Mouse (Mus musculus) heart, embryonic 14.5 days (tissue): Measurements from ENCODE around the gene Rapgef3. TPM values are rescaled to one million over a fixed set of nuclear protein-coding genes. Genes with fewer than 3 reads are reported as not detected.

Experiments
- ATAC-seq: fragments of 200-750 bp; cut with Nextera tagmentation; 2 replicates; pipeline ENCODE4 v1.8.0; 2017; ENCODE audit warnings: low read depth, moderate TSS enrichment; ENCODE audit not compliant: insufficient number of reproducible peaks, insufficient read depth, low FRiP score
- H3K27ac ChIP-seq, 2 experiments: fragments of 200-500 bp in 1 of 2; fragments of 300-500 bp in 1 of 2; sonication (generic) in 1 of 2; replicated peaks in 1 of 2; 2 replicates each; pipeline ENCODE4 v1.5.1; 2012 to 2014; ENCODE audit warnings: low read depth in 2 of 2, low read length in 2 of 2, control low read depth in 1 of 2, mild to moderate bottlenecking in 1 of 2, mixed read lengths in 1 of 2; ENCODE audit not compliant: control insufficient read depth in 1 of 2, insufficient read depth in 1 of 2
- H3K27me3 ChIP-seq: fragments of 300-500 bp; sonication (generic); 2 replicates; pipeline ENCODE4 v1.6.1; 2014; ENCODE audit warnings: mild to moderate bottlenecking, low read length, control low read depth; ENCODE audit not compliant: control insufficient read depth, insufficient read depth
- H3K36me3 ChIP-seq: fragments of 300-500 bp; sonication (generic); 2 replicates; pipeline ENCODE4 v1.6.1; 2014; ENCODE audit warnings: mild to moderate bottlenecking, control low read depth, low read length, mixed read lengths; ENCODE audit not compliant: control insufficient read depth, insufficient read depth
- H3K4me1 ChIP-seq, 2 experiments: fragments of 200-500 bp in 1 of 2; fragments of 300-500 bp in 1 of 2; sonication (generic) in 1 of 2; 2 replicates each; pipeline ENCODE4 v1.6.1; 2012 to 2014; ENCODE audit warnings: low read length in 2 of 2, control low read depth in 1 of 2, mixed read lengths in 1 of 2; ENCODE audit not compliant: control insufficient read depth in 2 of 2, insufficient read depth in 2 of 2
- H3K4me2 ChIP-seq: fragments of 300-500 bp; sonication (generic); 2 replicates; pipeline ENCODE4 v1.6.1; 2014; ENCODE audit warnings: mild to moderate bottlenecking, low read length
- H3K4me3 ChIP-seq, 2 experiments: fragments of 200-500 bp in 1 of 2; fragments of 300-500 bp in 1 of 2; sonication (generic) in 1 of 2; 2 replicates each; pipeline ENCODE4 v1.5.1; 2012 to 2014; ENCODE audit warnings: low read length in 2 of 2, mild to moderate bottlenecking in 2 of 2, control low read depth in 1 of 2, low read depth in 1 of 2, moderate library complexity in 1 of 2; ENCODE audit not compliant: control insufficient read depth in 1 of 2, insufficient read depth in 1 of 2
- H3K9ac ChIP-seq: fragments of 300-500 bp; sonication (generic); 2 replicates; pipeline ENCODE4 v1.6.1; 2014; ENCODE audit warnings: mild to moderate bottlenecking, low read length
- H3K9me3 ChIP-seq: fragments of 300-500 bp; sonication (generic); 2 replicates; pipeline ENCODE4 v1.6.1; 2016; ENCODE audit warnings: low read length, control low read depth; ENCODE audit not compliant: control insufficient read depth
- WGBS: fragments of 180-500 bp; shearing (Covaris S2); extraction: QIAGEN DNeasy Blood & Tissue Kit; methylation state at CpG from one replicate; pipeline ENCODE4 v1.1.7; 2014; 5-methylcytosine and 5-hydroxymethylcytosine counted together
- polyA plus RNA-seq: library from polyadenylated mRNA; unstranded; fragments of >200 nt; fragmentation: Nextera tagmentation; extraction: Ambion mirVana; gene quantifications from 2 replicates; pipeline ENCODE4 v1.2.1, GENCODE M21; 2014

The Rapgef3 gene
- polyA plus RNA-seq, 1 experiment from 2014 or later, result 19.2 TPM

DNA sequence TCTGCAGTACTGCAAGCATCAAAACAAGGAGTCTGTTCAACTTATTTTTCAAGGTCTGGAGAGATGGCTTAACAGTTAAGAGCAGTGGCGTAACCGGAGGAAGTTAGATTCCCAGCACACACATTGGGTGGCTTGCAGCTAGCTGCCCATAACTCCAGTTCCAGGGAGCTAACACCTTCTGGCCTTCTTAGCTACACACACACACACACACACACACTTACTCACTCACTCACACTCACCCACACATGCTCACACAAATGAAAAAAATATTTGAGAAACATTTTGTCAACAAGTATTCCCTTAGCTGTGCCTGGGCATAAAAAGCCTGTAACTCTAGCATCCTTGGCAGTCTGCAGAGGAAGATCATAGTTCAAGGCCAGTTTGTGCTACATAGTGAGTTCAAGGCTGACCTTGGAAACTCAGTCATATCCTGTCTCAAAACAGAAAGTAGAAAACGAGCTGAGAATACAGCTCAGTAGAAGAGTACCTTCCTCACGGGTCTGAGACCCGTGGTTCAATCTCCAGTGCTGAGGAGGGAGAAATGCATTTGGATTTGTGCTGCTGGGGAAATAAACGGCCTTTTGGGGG is 42.5 kb downstream of the Rapgef3 start:
- Histone ChIP-seq H3K27me3 (no peaks in the 10 kb centered on the region), H3K4me2 (no peak overlapping the region), H3K4me1 (peaks cover 11 to 12% of the 10 kb centered on the region in 2 experiments), H3K36me3 (no peaks in the 10 kb centered on the region), H3K9me3 (no peaks in the 10 kb centered on the region), H3K4me3 (no peak overlapping the region), H3K27ac (no peak overlapping the region), H3K9ac (no peak overlapping the region)
- 78% methylated on average over 6 of the region's 6 CpGs for WGBS
- no peak for ATAC-seq

DNA sequence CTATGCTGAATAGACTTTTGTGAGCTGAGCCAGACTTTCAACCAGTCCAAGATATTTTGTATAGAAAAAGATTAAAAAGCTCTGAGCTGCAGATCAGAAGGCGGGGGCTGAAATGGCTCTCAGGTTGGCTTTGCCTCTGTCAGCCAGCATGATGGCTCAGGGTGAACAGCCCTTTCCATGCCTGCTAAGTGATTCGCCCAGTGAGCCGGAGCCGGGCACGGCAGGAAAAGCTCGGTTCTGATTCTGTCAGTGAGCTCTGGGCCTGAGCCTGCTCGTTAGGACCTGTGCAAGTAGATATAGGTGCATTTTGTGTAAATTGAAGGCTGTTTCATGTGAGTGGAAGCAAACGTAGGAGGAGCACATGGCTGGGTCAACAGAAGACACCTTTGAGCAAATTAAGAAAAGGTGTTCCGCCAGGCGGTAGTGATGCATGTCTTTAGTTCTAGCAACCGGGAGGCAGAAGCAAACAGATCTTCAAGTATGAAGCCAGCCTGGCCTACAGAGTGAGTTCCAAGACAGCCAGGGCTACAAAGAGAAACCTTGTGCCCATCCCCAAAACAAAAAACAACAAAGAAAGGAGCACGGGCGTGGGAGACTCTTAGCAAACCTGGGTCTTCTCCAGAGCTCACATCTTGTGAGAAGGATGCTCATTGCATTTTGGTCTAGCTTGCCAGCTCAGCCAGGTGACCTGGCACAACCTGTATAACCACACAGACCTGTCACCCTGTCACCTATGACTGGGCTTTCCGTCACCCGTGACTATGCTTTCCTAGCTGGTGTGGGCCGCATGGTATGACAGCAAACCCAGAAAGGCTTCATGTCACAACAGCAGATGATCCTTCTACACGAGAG is 43.2 kb downstream of the Rapgef3 start:
- no peak overlapping the region for H3K4me3 ChIP-seq
- H3K9ac ChIP-seq, result no peak overlapping the region
- WGBS, result 87% methylated on average over 17 of the region's 17 CpGs
- no peak overlapping the region for H3K27ac ChIP-seq
- H3K27me3 ChIP-seq, result no peaks in the 10 kb centered on the region
- H3K9me3 ChIP-seq, result no peaks in the 10 kb centered on the region
- H3K36me3 ChIP-seq, result no peaks in the 10 kb centered on the region
- no peak overlapping the region for H3K4me2 ChIP-seq
- ATAC-seq, result no peak
- H3K4me1 ChIP-seq, result peaks cover 15 to 18% of the 10 kb centered on the region in 2 experiments

GRCm38 (mm10) chr15:97723536-97724345 is 44.0 kb downstream of the Rapgef3 start:
- peaks cover 13 to 15% of the 10 kb centered on the region in 2 experiments for H3K4me1 ChIP-seq
- H3K27me3 ChIP-seq, result no peaks in the 10 kb centered on the region
- WGBS, result 83% methylated on average over 6 of the region's 6 CpGs
- H3K4me2 ChIP-seq, result no peak overlapping the region
- H3K36me3 ChIP-seq, result no peaks in the 10 kb centered on the region
- H3K9me3 ChIP-seq, result no peaks in the 10 kb centered on the region
- H3K9ac ChIP-seq, result no peak overlapping the region
- no peak for ATAC-seq
- H3K4me3 ChIP-seq, result no peak overlapping the region
- H3K27ac ChIP-seq, result no peak overlapping the region

DNA sequence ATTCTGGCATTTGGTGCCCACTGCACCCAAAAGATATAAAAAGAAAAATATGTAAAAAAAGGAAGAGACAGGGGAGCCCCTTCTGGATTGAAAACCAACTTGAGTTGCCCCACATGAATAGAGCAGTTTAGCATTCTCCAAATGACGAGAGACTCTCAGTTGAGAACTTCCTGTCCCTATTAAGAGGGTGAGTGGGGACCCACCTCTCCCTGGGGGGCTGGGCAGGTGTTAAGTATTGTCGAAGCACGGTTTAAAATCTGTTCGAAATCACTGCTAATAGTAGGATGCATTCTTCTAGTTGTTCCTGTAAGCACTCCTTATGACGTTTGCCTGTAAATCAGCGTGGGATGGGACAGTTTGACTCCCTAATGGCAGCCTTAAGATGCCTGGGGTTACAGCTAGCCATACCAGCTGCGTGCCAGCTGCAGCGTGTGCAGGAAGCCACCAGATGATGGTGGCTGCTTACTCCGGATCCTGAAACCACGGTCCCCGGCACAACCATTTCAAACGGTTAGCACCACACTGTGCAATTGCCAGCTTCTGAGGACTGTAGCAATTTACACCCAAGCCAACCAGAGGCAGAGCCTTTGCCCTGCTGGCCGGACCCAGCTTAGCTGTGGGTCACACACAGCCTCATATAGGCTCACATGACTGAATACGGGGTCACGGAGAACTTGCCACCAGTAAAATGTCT is 46.6 kb downstream of the Rapgef3 start:
- Histone ChIP-seq H3K4me2 (no peak overlapping the region), H3K4me1 (peaks cover 14 to 21% of the 10 kb centered on the region in 2 experiments), H3K36me3 (no peaks in the 10 kb centered on the region), H3K27ac (no peak overlapping the region), H3K9me3 (no peaks in the 10 kb centered on the region), H3K9ac (no peak overlapping the region), H3K4me3 (no peak overlapping the region), H3K27me3 (no peaks in the 10 kb centered on the region)
- no peak for ATAC-seq
- WGBS, result 80% methylated on average over 15 of the region's 15 CpGs

GRCm38 (mm10) chr15:97720026-97720675 is 47.6 kb downstream of the Rapgef3 start:
- Histone ChIP-seq H3K9ac (0 out of 2 replicates have a peak overlapping the region, but pooled peaks have one; percentile 36), H3K4me2 (peak overlapping the region; percentile 4; the same call in 1 of the 2 replicates), H3K36me3 (no peaks in the 10 kb centered on the region), H3K27me3 (no peaks in the 10 kb centered on the region), H3K9me3 (no peaks in the 10 kb centered on the region), H3K27ac (peak overlapping the region; percentile 51 to 67), H3K4me1 (peaks cover 14 to 21% of the 10 kb centered on the region in 2 experiments), H3K4me3 (no peak overlapping the region)
- ATAC-seq, result peak; percentile 37
- WGBS, result 45% methylated on average over 12 of the region's 12 CpGs

- Histone ChIP-seq H3K9ac (no peak overlapping the region), H3K27ac (0 out of 4 replicates have a peak overlapping the region, but pooled peaks of 1 of the 2 experiments have one; percentile 67), H3K9me3 (no peaks in the 10 kb centered on the region)
Observed at GRCm38 (mm10) chr15:97719494-97719893, 48.3 kb downstream of the Rapgef3 start.

More at GRCm38 (mm10) chr15:97719494-97719893, 48.3 kb downstream of the Rapgef3 start:
- no peaks in the 10 kb centered on the region for H3K36me3 ChIP-seq
- peaks cover 14 to 21% of the 10 kb centered on the region in 2 experiments for H3K4me1 ChIP-seq
- no peak for ATAC-seq
- WGBS, result 91% methylated on average over 12 of the region's 12 CpGs
- no peak overlapping the region for H3K4me2 ChIP-seq
- H3K27me3 ChIP-seq, result no peaks in the 10 kb centered on the region
- H3K4me3 ChIP-seq, result no peak overlapping the region
